Mouse (Mus musculus): ENCODE data around the gene Efcab14. TPM values are rescaled to one million over a fixed set of nuclear protein-coding genes. Genes with fewer than 3 reads are reported as not detected.

Gene Efcab14
- total and polyA plus RNA-seq, 2 experiments from 2014 or later = 14.6 to 14.9 TPM

GRCm38 (mm10) chr4:115820944-115821343 lies 83.4 kb downstream of the Efcab14 start:
- no peak overlapping the region for H3K4me2 ChIP-seq (ENCODE audit: low read depth)
- H3K9ac ChIP-seq = no peak overlapping the region
- DNase-seq (no peak), ATAC-seq (no peak)
- TF ChIP-seq CTCF (IDR thresholded peaks at IDR 0.05; ENCODE audit: low read depth) = no peak
- no peak overlapping the region for H3K27ac ChIP-seq (ENCODE audit: low read depth, low read length)
- no peak overlapping the region for H3K4me3 ChIP-seq (ENCODE audit: low read depth, low read length)
- no peaks in the 10 kb centered on the region for H3K4me1 ChIP-seq (ENCODE audit: insufficient read depth)
- 77% methylated on average over 3 of the region's 3 CpGs for WGBS
- no peaks in the 10 kb centered on the region for H3K9me3 ChIP-seq (ENCODE audit: low read length)
- no peaks in the 10 kb centered on the region for H3K36me3 ChIP-seq (ENCODE audit: insufficient read depth)
- H3K27me3 ChIP-seq (ENCODE audit: insufficient read depth, low read length) = no peaks in the 10 kb centered on the region

GRCm38 (mm10) chr4:115821431-115821830 lies 83.9 kb downstream of the Efcab14 start:
- ATAC-seq (no peak), DNase-seq (no peak)
- no peak for TF ChIP-seq CTCF (IDR thresholded peaks at IDR 0.05; ENCODE audit: low read depth)
- no peak overlapping the region for H3K4me3 ChIP-seq (ENCODE audit: low read depth, low read length)
- no peaks in the 10 kb centered on the region for H3K9me3 ChIP-seq (ENCODE audit: low read length)
- no peak overlapping the region for H3K4me2 ChIP-seq (ENCODE audit: low read depth)
- H3K27ac ChIP-seq (ENCODE audit: low read depth, low read length) = no peak overlapping the region
- H3K9ac ChIP-seq = no peak overlapping the region
- no peaks in the 10 kb centered on the region for H3K4me1 ChIP-seq (ENCODE audit: insufficient read depth)
- no peaks in the 10 kb centered on the region for H3K36me3 ChIP-seq (ENCODE audit: insufficient read depth)
- H3K27me3 ChIP-seq (ENCODE audit: insufficient read depth, low read length) = no peaks in the 10 kb centered on the region

- DNase-seq (no peak), ATAC-seq (no peak)
- Histone ChIP-seq H3K27me3 (ENCODE audit: insufficient read depth, low read length) (no peaks in the 10 kb centered on the region), H3K4me3 (ENCODE audit: low read depth, low read length) (no peak overlapping the region), H3K27ac (ENCODE audit: low read depth, low read length) (no peak overlapping the region), H3K4me1 (ENCODE audit: insufficient read depth) (no peaks in the 10 kb centered on the region), H3K9ac (no peak overlapping the region), H3K4me2 (ENCODE audit: low read depth) (no peak overlapping the region), H3K9me3 (ENCODE audit: low read length) (no peaks in the 10 kb centered on the region), H3K36me3 (ENCODE audit: insufficient read depth) (no peaks in the 10 kb centered on the region)
- no peak for TF ChIP-seq CTCF (IDR thresholded peaks at IDR 0.05; ENCODE audit: low read depth)
- WGBS = 64% methylated on average over 3 of the region's 3 CpGs
These were observed 84.4 kb downstream of the Efcab14 start for GRCm38 (mm10) chr4:115821928-115822327.

GRCm38 (mm10) chr4:115824178-115824577 lies 86.6 kb downstream of the Efcab14 start:
- H3K27ac ChIP-seq (ENCODE audit: low read depth, low read length) = no peak overlapping the region
- no peak overlapping the region for H3K9ac ChIP-seq
- H3K36me3 ChIP-seq (ENCODE audit: insufficient read depth) = no peaks in the 10 kb centered on the region
- H3K4me2 ChIP-seq (ENCODE audit: low read depth) = no peak overlapping the region
- DNase-seq (no peak), ATAC-seq (no peak)
- H3K9me3 ChIP-seq (ENCODE audit: low read length) = no peaks in the 10 kb centered on the region
- WGBS = 76% methylated on average over 2 of the region's 2 CpGs
- no peak overlapping the region for H3K4me3 ChIP-seq (ENCODE audit: low read depth, low read length)
- TF ChIP-seq CTCF (IDR thresholded peaks at IDR 0.05; ENCODE audit: low read depth) = no peak
- no peaks in the 10 kb centered on the region for H3K27me3 ChIP-seq (ENCODE audit: insufficient read depth, low read length)
- H3K4me1 ChIP-seq (ENCODE audit: insufficient read depth) = peaks cover 7% of the 10 kb centered on the region

- no peak overlapping the region for H3K4me2 ChIP-seq (ENCODE audit: low read depth)
- H3K36me3 ChIP-seq (ENCODE audit: insufficient read depth) = 0 out of 2 replicates have a peak, but pooled peaks cover 3% of the 10 kb centered on the region
- no peaks in the 10 kb centered on the region for H3K27me3 ChIP-seq (ENCODE audit: insufficient read depth, low read length)
- H3K4me3 ChIP-seq (ENCODE audit: low read depth, low read length) = no peak overlapping the region
- H3K4me1 ChIP-seq (ENCODE audit: insufficient read depth) = peaks cover 7% of the 10 kb centered on the region
- no peak overlapping the region for H3K27ac ChIP-seq (ENCODE audit: low read depth, low read length)
- no peaks in the 10 kb centered on the region for H3K9me3 ChIP-seq (ENCODE audit: low read length)
- DNase-seq (no peak), ATAC-seq (no peak)
- whole genome bisulfite sequencing = 87% methylated on average over 2 of the region's 2 CpGs
- TF ChIP-seq CTCF (IDR thresholded peaks at IDR 0.05; ENCODE audit: low read depth) = no peak
- no peak overlapping the region for H3K9ac ChIP-seq
These were observed 87.7 kb downstream of the Efcab14 start for GRCm38 (mm10) chr4:115825271-115825670.

Other genes starting within 250 kb of the Efcab14 start
- gene Cyp4a14, start 241.6 kb upstream of the Efcab14 start, total RNA-seq (2014; rRNA removed) = not detected in 2 replicates
- gene Cyp4a14, start 241.6 kb upstream of the Efcab14 start, polyA plus RNA-seq (2015; fragmentation: Nextera tagmentation; extraction: Ambion mirVana) = not detected in 2 replicates
- gene Cyp4a10, start 219.5 kb upstream of the Efcab14 start, total RNA-seq (2014; rRNA removed) = not detected in 2 replicates
- gene Cyp4a10, start 219.5 kb upstream of the Efcab14 start, polyA plus RNA-seq (2015; fragmentation: Nextera tagmentation; extraction: Ambion mirVana) = not detected in 2 replicates
- gene Cyp4a31, start 174.1 kb upstream of the Efcab14 start, total RNA-seq (2014; rRNA removed) = not detected in 2 replicates
- gene Cyp4a31, start 174.1 kb upstream of the Efcab14 start, polyA plus RNA-seq (2015; fragmentation: Nextera tagmentation; extraction: Ambion mirVana) = not detected in 2 replicates
- not detected in 2 replicates for gene Cyp4a32, start 136.8 kb upstream of the Efcab14 start, total RNA-seq (2014; rRNA removed)
- not detected in 2 replicates for gene Cyp4a32, start 136.8 kb upstream of the Efcab14 start, polyA plus RNA-seq (2015; fragmentation: Nextera tagmentation; extraction: Ambion mirVana)
- gene Cyp4b1, start 90.0 kb upstream of the Efcab14 start, total RNA-seq (2014; rRNA removed) = 0.77 and 1.7 TPM in 2 replicates
- 1.2 and 1.8 TPM in 2 replicates for gene Cyp4b1, start 90.0 kb upstream of the Efcab14 start, polyA plus RNA-seq (2015; fragmentation: Nextera tagmentation; extraction: Ambion mirVana)
- gene Tex38, start 43.3 kb downstream of the Efcab14 start, total RNA-seq (2014; rRNA removed) = 0.95 TPM in 1 of 2 replicates, not detected in the other
- gene Tex38, start 43.3 kb downstream of the Efcab14 start, polyA plus RNA-seq (2015; fragmentation: Nextera tagmentation; extraction: Ambion mirVana) = 0.43 and 0.59 TPM in 2 replicates
- 22.1 and 34.0 TPM in 2 replicates for gene Atpaf1, start 47.1 kb downstream of the Efcab14 start, total RNA-seq (2014; rRNA removed)
- gene Atpaf1, start 47.1 kb downstream of the Efcab14 start, polyA plus RNA-seq (2015; fragmentation: Nextera tagmentation; extraction: Ambion mirVana) = 28.0 and 40.9 TPM in 2 replicates
- gene Mob3c, start 90.3 kb downstream of the Efcab14 start, total RNA-seq (2014; rRNA removed) = 3.0 and 9.0 TPM in 2 replicates
- gene Mob3c, start 90.3 kb downstream of the Efcab14 start, polyA plus RNA-seq (2015; fragmentation: Nextera tagmentation; extraction: Ambion mirVana) = 1.6 and 3.0 TPM in 2 replicates
- 18.9 and 19.8 TPM in 2 replicates for gene Mknk1, start 101.5 kb downstream of the Efcab14 start, total RNA-seq (2014; rRNA removed)
- 22.8 and 24.3 TPM in 2 replicates for gene Mknk1, start 101.5 kb downstream of the Efcab14 start, polyA plus RNA-seq (2015; fragmentation: Nextera tagmentation; extraction: Ambion mirVana)
- gene Kncn, start 146.7 kb downstream of the Efcab14 start, total RNA-seq (2014; rRNA removed) = 0.38 TPM in 1 of 2 replicates, not detected in the other
- 0.10 and 0.44 TPM in 2 replicates for gene Kncn, start 146.7 kb downstream of the Efcab14 start, polyA plus RNA-seq (2015; fragmentation: Nextera tagmentation; extraction: Ambion mirVana)
- gene 6430628N08Rik, start 152.9 kb downstream of the Efcab14 start, total RNA-seq (2014; rRNA removed) = 1.3 and 1.4 TPM in 2 replicates
- gene 6430628N08Rik, start 152.9 kb downstream of the Efcab14 start, polyA plus RNA-seq (2015; fragmentation: Nextera tagmentation; extraction: Ambion mirVana) = 0.54 and 0.62 TPM in 2 replicates
- 0.15 TPM in 1 of 2 replicates, not detected in the other for gene Dmbx1, start 202.2 kb downstream of the Efcab14 start, total RNA-seq (2014; rRNA removed)
- gene Dmbx1, start 202.2 kb downstream of the Efcab14 start, polyA plus RNA-seq (2015; fragmentation: Nextera tagmentation; extraction: Ambion mirVana) = 0.18 and 0.23 TPM in 2 replicates

Measured in forebrain, postnatal 0 days (tissue).